Mouse (Mus musculus): ENCODE data around the gene Stk11. TPM values are rescaled to one million over a fixed set of nuclear protein-coding genes. Genes with fewer than 3 reads are reported as not detected.

The Stk11 gene
- total RNA-seq, 2 experiments from 2014 or later, result 99.8 to 120 TPM

- no peak for DNase-seq
Measured at GRCm38 (mm10) chr10:80094684-80095083, 20.9 kb upstream of the Stk11 start.

- DNase-seq, result no peak
Measured at GRCm38 (mm10) chr10:80095547-80095946, 20.1 kb upstream of the Stk11 start.

GRCm38 (mm10) chr10:80097275-80097674 is 18.3 kb upstream of the Stk11 start:
- DNase-seq, result no peak

- no peak for DNase-seq
Measured at GRCm38 (mm10) chr10:80098630-80099029, 17.0 kb upstream of the Stk11 start.

- DNase-seq, result peak; percentile 33
Measured at GRCm38 (mm10) chr10:80100982-80101381, 14.6 kb upstream of the Stk11 start.

- DNase-seq, result peak; percentile 84
Measured at GRCm38 (mm10) chr10:80102216-80102915, 13.2 kb upstream of the Stk11 start.

- no peak for DNase-seq
Measured at GRCm38 (mm10) chr10:80103032-80103431, 12.6 kb upstream of the Stk11 start.

- DNase-seq, result no peak
Measured at GRCm38 (mm10) chr10:80104181-80104580, 11.4 kb upstream of the Stk11 start.

- DNase-seq, result no peak
Measured at GRCm38 (mm10) chr10:80105460-80105859, 10.1 kb upstream of the Stk11 start, which contains the start of gene Sbno2. Sbno2 (minus strand) TSS chr10:80105571.

- DNase-seq, result no peak
Measured at GRCm38 (mm10) chr10:80105926-80106325, 9.7 kb upstream of the Stk11 start.

- DNase-seq, result no peak
Measured at GRCm38 (mm10) chr10:80107678-80108077, 7.9 kb upstream of the Stk11 start.

GRCm38 (mm10) chr10:80114341-80115284 is 990 bp upstream of the Stk11 start:
- DNase-seq, result peak; percentile 84

- DNase-seq, result no peak
Measured at GRCm38 (mm10) chr10:80115944-80116335, 337 bp downstream of the Stk11 start.

GRCm38 (mm10) chr10:80116563-80116926 is 942 bp downstream of the Stk11 start:
- DNase-seq, result no peak

GRCm38 (mm10) chr10:80116927-80117691 is 1.5 kb downstream of the Stk11 start:
- peak; percentile 82 for DNase-seq

- no peak for DNase-seq
Measured at GRCm38 (mm10) chr10:80117736-80118135, 2.1 kb downstream of the Stk11 start.

GRCm38 (mm10) chr10:80118552-80118951 is 2.9 kb downstream of the Stk11 start:
- no peak for DNase-seq

GRCm38 (mm10) chr10:80120146-80120545 is 4.5 kb downstream of the Stk11 start:
- peak; percentile 64 for DNase-seq

- no peak for DNase-seq
Measured at GRCm38 (mm10) chr10:80121639-80122038, 6.0 kb downstream of the Stk11 start.

GRCm38 (mm10) chr10:80123932-80124562 is 8.4 kb downstream of the Stk11 start:
- DNase-seq, result no peak

GRCm38 (mm10) chr10:80127920-80128319 is 12.3 kb downstream of the Stk11 start:
- DNase-seq, result peak; percentile 4

GRCm38 (mm10) chr10:80129846-80130245 is 14.2 kb downstream of the Stk11 start:
- DNase-seq, result peak; percentile 6
